Mouse (Mus musculus) macrophage (primary cell): ENCODE measurements around the gene BC017158. TPM values are rescaled to one million over a fixed set of nuclear protein-coding genes. Genes with fewer than 3 reads are reported as not detected.
A peak's percentile ranks its signal among the peaks of the same experiment; 100 is the strongest.

ENCODE experiments used
- H3K27ac ChIP-seq: fragments of 350-480 bp; formaldehyde crosslinking; 2 replicates; pipeline ENCODE4 v1.9.0; 2021
- H3K36me3 ChIP-seq: fragments of 350-480 bp; formaldehyde crosslinking; 2 replicates; pipeline ENCODE4 v1.9.0; 2021; ENCODE audit errors: inconsistent target
- H3K4me3 ChIP-seq: fragments of 350-480 bp; formaldehyde crosslinking; 2 replicates; pipeline ENCODE4 v1.9.0; 2021; ENCODE audit errors: inconsistent target
- H3K79me2 ChIP-seq: fragments of 350-480 bp; formaldehyde crosslinking; 2 replicates; pipeline ENCODE4 v1.9.0; 2021; ENCODE audit errors: inconsistent target
- whole genome bisulfite sequencing: methylation state at CpG from one replicate; pipeline ENCODE4 v1.1.7; 2026; ENCODE audit warnings: inconsistent platforms; ENCODE audit not compliant: missing documents; 5-methylcytosine and 5-hydroxymethylcytosine counted together
- polyA plus RNA-seq: library from polyadenylated mRNA; stranded (reverse); fragments of 250-400 nt; gene quantifications from 3 replicates; pipeline ENCODE4 v1.2.4, GENCODE M21; 2018; ENCODE audit warnings: inconsistent platforms

The BC017158 gene
- polyA plus RNA-seq, 1 experiment from 2014 or later, result 16.5 TPM

GRCm38 (mm10) chr7:128297291-128297616 is 716 bp downstream of the BC017158 start:
- Histone ChIP-seq H3K36me3 (peaks cover 6% of the 10 kb centered on the region; the same call in 1 of the 2 replicates), H3K27ac (no peak overlapping the region), H3K79me2 (no peaks in the 10 kb centered on the region; the same call in 1 of the 2 replicates), H3K4me3 (peak overlapping the region; percentile 60)
- 41% methylated on average over 10 of the region's 10 CpGs for WGBS

GRCm38 (mm10) chr7:128296514-128296913 is 1.5 kb downstream of the BC017158 start:
- WGBS, result 62% methylated on average over 3 of the region's 3 CpGs
- Histone ChIP-seq H3K79me2 (no peaks in the 10 kb centered on the region; the same call in 1 of the 2 replicates), H3K36me3 (peaks cover 6% of the 10 kb centered on the region; the same call in 1 of the 2 replicates), H3K27ac (no peak overlapping the region), H3K4me3 (no peak overlapping the region)

GRCm38 (mm10) chr7:128294785-128295184 is 3.2 kb downstream of the BC017158 start:
- Histone ChIP-seq H3K4me3 (no peak overlapping the region), H3K36me3 (peaks cover 6% of the 10 kb centered on the region; the same call in 1 of the 2 replicates), H3K79me2 (no peaks in the 10 kb centered on the region; the same call in 1 of the 2 replicates), H3K27ac (no peak overlapping the region)
- WGBS, result 94% methylated on average over 9 of the region's 10 CpGs

GRCm38 (mm10) chr7:128288923-128289544 is 8.9 kb downstream of the BC017158 start:
- peaks cover 17% of the 10 kb centered on the region; the same call in 1 of the 2 replicates for H3K36me3 ChIP-seq
- H3K27ac ChIP-seq, result no peak overlapping the region
- H3K4me3 ChIP-seq, result no peak overlapping the region
- 82% methylated on average over 9 of the region's 9 CpGs for WGBS
- no peaks in the 10 kb centered on the region for H3K79me2 ChIP-seq

- Histone ChIP-seq H3K36me3 (peaks cover 27% of the 10 kb centered on the region; the same call in 1 of the 2 replicates), H3K27ac (no peak overlapping the region), H3K79me2 (no peaks in the 10 kb centered on the region)
These were observed 12.9 kb downstream of the BC017158 start for GRCm38 (mm10) chr7:128285060-128285459.

GRCm38 (mm10) chr7:128284047-128284446 is 13.9 kb downstream of the BC017158 start:
- Histone ChIP-seq H3K36me3 (peaks cover 27% of the 10 kb centered on the region; the same call in 1 of the 2 replicates), H3K27ac (no peak overlapping the region), H3K79me2 (no peaks in the 10 kb centered on the region), H3K4me3 (no peak overlapping the region)
- WGBS, result 93% methylated on average over 5 of the region's 5 CpGs

More at GRCm38 (mm10) chr7:128285060-128285459, 12.9 kb downstream of the BC017158 start:
- H3K4me3 ChIP-seq, result no peak overlapping the region
- 98% methylated on average over 7 of the region's 8 CpGs for WGBS

GRCm38 (mm10) chr7:128282532-128283244 is 15.3 kb downstream of the BC017158 start:
- Histone ChIP-seq H3K79me2 (no peaks in the 10 kb centered on the region), H3K27ac (no peak overlapping the region), H3K4me3 (no peak overlapping the region), H3K36me3 (peaks cover 20% of the 10 kb centered on the region; the same call in 1 of the 2 replicates)
- 72% methylated on average over 7 of the region's 7 CpGs for WGBS

GRCm38 (mm10) chr7:128281765-128282164 is 16.2 kb downstream of the BC017158 start:
- H3K79me2 ChIP-seq, result no peaks in the 10 kb centered on the region
- no peak overlapping the region for H3K27ac ChIP-seq
- H3K36me3 ChIP-seq, result peaks cover 20% of the 10 kb centered on the region; the same call in 1 of the 2 replicates
- WGBS, result 98% methylated on average over 11 of the region's 11 CpGs
- no peak overlapping the region for H3K4me3 ChIP-seq

GRCm38 (mm10) chr7:128279750-128280149 is 18.2 kb downstream of the BC017158 start:
- 95% methylated on average over 4 of the region's 4 CpGs for WGBS
- H3K79me2 ChIP-seq, result no peaks in the 10 kb centered on the region
- H3K4me3 ChIP-seq, result no peak overlapping the region
- H3K36me3 ChIP-seq, result peaks cover 40% of the 10 kb centered on the region; the same call in 1 of the 2 replicates
- H3K27ac ChIP-seq, result no peak overlapping the region

- H3K79me2 ChIP-seq, result no peaks in the 10 kb centered on the region
- H3K36me3 ChIP-seq, result peaks cover 53% of the 10 kb centered on the region; the same call in 1 of the 2 replicates
- no peak overlapping the region for H3K27ac ChIP-seq
- no peak overlapping the region for H3K4me3 ChIP-seq
- 99% methylated on average over 6 of the region's 6 CpGs for WGBS
These were observed 21.9 kb downstream of the BC017158 start for GRCm38 (mm10) chr7:128276051-128276450.

- H3K4me3 ChIP-seq, result no peak overlapping the region
- 96% methylated on average over 8 of the region's 9 CpGs for WGBS
- no peaks in the 10 kb centered on the region for H3K79me2 ChIP-seq
- H3K36me3 ChIP-seq, result peaks cover 45% of the 10 kb centered on the region; the same call in 1 of the 2 replicates
- H3K27ac ChIP-seq, result no peak overlapping the region
These were observed 26.5 kb downstream of the BC017158 start for GRCm38 (mm10) chr7:128271496-128271895.

- 82% methylated on average over 13 of the region's 13 CpGs for WGBS
- no peaks in the 10 kb centered on the region for H3K79me2 ChIP-seq
- H3K36me3 ChIP-seq, result peaks cover 35% of the 10 kb centered on the region; the same call in 1 of the 2 replicates
- no peak overlapping the region for H3K27ac ChIP-seq
- H3K4me3 ChIP-seq, result no peak overlapping the region
These were observed 27.5 kb downstream of the BC017158 start for GRCm38 (mm10) chr7:128270431-128270850.

- H3K36me3 ChIP-seq, result peaks cover 15% of the 10 kb centered on the region; the same call in 1 of the 2 replicates
- WGBS, result 74% methylated on average over 7 of the region's 7 CpGs
- no peak overlapping the region for H3K27ac ChIP-seq
- H3K79me2 ChIP-seq, result no peaks in the 10 kb centered on the region
- H3K4me3 ChIP-seq, result no peak overlapping the region
These were observed 30.2 kb downstream of the BC017158 start for GRCm38 (mm10) chr7:128267813-128268212.

GRCm38 (mm10) chr7:128267391-128267790 is 30.6 kb downstream of the BC017158 start:
- 69% methylated on average over 12 of the region's 13 CpGs for WGBS
- no peaks in the 10 kb centered on the region for H3K79me2 ChIP-seq
- no peak overlapping the region for H3K27ac ChIP-seq
- peaks cover 11% of the 10 kb centered on the region; the same call in 1 of the 2 replicates for H3K36me3 ChIP-seq
- H3K4me3 ChIP-seq, result no peak overlapping the region

- Histone ChIP-seq H3K79me2 (no peaks in the 10 kb centered on the region), H3K4me3 (no peak overlapping the region), H3K36me3 (no peaks in the 10 kb centered on the region), H3K27ac (no peak overlapping the region)
- WGBS, result 82% methylated on average over 5 of the region's 5 CpGs
These were observed 31.9 kb downstream of the BC017158 start for GRCm38 (mm10) chr7:128266056-128266455.
